Mouse (Mus musculus): Measurements from ENCODE around the gene Naa38.

Naa38 gene

DNA sequence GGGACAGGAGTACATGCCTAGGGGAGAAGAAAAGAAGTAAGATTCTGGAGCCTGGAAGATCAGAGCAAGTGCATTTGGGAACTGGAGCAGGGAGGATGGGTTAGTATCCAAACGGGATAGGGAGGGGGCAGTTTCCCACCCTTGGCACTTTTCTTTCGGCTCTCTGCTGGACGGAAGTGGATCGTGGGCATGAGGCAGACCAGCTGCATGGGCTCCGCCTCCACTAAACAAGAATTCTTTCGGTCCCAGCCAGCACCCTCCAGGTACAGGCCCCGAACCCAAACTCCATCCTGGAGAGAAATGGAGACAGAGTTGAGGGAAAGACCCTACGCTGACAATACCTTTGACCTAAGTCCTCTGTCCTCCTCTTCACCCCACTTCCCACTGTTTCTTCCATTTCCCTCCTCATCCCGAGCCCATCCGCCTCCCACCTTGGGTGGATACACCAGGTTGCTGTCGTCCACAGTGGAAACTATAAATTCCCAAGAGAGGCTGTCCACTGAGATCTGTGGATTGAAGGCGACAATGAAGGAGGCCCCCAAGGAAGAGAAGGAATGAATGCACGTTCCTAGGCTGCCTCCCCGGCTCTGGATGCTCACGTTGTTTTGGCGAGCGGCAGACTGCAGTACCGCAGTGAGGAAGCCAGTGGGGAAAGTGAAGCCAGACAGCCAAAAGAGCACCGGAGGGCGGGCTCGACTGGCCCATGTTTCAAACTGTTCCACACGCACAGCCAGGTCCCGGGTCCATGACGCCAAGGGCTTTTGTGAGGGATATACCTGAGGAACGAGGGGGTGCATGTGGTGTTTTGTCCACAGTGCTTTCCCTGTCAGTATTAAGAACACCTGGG lies 26.1 kb downstream of the Naa38 start:
- H3K27me3 ChIP-seq (ENCODE audit: control insufficient read depth, insufficient read depth, low read length, poor library complexity, severe bottlenecking) = 0 out of 2 replicates have a peak, but pooled peaks cover 3% of the 10 kb centered on the region
- no peaks in the 10 kb centered on the region for H3K36me3 ChIP-seq (ENCODE audit: control insufficient read depth, insufficient read depth, low read length, poor library complexity, severe bottlenecking)
- peak; percentile 6 for DNase-seq (ENCODE audit: low read depth, low spot score)

DNA sequence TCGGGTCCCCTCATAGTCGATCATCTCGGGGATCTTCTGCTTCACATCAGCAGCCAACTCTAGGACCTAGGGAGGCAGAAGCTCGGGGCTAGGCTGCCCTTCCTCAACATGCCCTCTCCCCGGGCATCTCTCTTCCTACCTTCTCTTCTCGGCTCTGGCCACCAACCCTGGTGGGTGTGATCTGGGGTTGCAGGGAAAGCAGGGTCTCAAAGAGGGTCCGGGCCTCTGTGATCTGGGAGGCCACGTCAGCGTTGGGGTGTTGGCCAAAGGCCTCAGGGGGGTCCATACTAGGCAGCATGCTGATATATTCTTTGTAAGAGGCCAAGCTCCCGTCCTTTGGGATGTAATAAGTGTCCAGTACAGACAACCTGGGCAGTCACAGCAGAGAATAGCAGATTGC lies 27.6 kb downstream of the Naa38 start:
- DNase-seq (ENCODE audit: low read depth, low spot score) = no peak
- 0 out of 2 replicates have a peak, but pooled peaks cover under 1% of the 10 kb centered on the region for H3K27me3 ChIP-seq (ENCODE audit: control insufficient read depth, insufficient read depth, low read length, poor library complexity, severe bottlenecking)
- no peaks in the 10 kb centered on the region for H3K36me3 ChIP-seq (ENCODE audit: control insufficient read depth, insufficient read depth, low read length, poor library complexity, severe bottlenecking)

DNA sequence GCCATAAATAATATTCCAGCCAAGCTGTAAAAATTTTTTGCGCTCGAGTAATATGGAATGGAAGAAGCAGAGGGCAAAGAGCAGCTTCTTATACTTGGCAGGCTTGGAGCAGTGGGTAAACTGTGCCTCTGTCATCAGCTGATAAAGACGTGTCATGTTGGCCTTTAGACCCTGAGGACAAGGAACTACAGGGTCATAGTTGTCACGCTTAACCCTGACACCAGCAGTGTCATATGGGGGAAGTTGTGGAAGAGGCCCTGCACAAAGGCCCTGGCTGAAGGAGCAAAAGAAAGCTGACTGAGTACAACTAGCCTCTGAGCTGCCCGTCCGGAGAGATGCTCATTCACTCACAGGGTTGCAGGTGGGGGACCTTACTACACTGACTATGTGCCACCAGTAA lies 28.6 kb downstream of the Naa38 start:
- Histone ChIP-seq H3K27me3 (ENCODE audit: control insufficient read depth, insufficient read depth, low read length, poor library complexity, severe bottlenecking) (no peaks in the 10 kb centered on the region), H3K36me3 (ENCODE audit: control insufficient read depth, insufficient read depth, low read length, poor library complexity, severe bottlenecking) (no peaks in the 10 kb centered on the region)
- no peak for DNase-seq (ENCODE audit: low read depth, low spot score)

DNA sequence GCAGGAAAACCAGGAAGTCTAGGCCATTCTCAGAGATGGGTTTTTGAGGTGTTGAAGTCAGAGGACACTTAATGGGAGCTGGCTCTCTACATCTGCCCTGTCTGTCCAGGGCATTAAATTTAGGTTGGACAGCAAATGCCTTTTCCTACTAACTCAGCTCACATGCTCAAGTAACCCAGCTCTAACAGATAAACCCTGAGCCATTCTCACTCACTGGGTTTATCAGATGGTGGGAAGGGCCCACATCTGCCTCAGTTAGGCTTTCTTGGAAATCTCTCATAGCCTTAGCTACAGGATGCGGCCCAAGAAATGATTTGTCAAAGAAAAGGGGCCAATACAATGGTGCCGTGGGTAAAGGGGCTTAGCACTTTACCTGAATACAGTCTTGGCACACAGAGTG lies 31.0 kb downstream of the Naa38 start:
- Histone ChIP-seq H3K27me3 (ENCODE audit: control insufficient read depth, insufficient read depth, low read length, poor library complexity, severe bottlenecking) (no peaks in the 10 kb centered on the region), H3K36me3 (ENCODE audit: control insufficient read depth, insufficient read depth, low read length, poor library complexity, severe bottlenecking) (no peaks in the 10 kb centered on the region)
- no peak for DNase-seq (ENCODE audit: low read depth, low spot score)

DNA sequence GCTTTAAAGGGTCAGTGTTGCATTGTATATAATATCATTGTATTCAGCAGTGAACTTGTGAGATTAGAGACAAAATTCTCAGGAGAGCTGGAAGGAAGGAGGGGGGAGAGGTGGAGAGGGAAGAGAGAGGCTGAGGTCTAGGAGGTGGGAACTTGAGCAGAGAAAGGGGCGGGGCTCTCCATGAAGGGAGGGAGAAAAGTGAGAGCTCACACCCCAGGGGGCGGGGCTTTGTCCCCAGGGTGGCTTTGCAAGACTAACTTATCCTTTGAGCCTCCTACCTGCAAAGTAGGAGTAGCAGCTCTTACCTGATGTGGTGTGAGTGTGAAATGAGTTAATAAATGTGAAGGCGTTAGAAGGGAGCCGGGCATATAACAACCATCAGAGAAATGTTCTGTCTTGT lies 33.5 kb downstream of the Naa38 start:
- Histone ChIP-seq H3K27me3 (ENCODE audit: control insufficient read depth, insufficient read depth, low read length, poor library complexity, severe bottlenecking) (no peaks in the 10 kb centered on the region), H3K36me3 (ENCODE audit: control insufficient read depth, insufficient read depth, low read length, poor library complexity, severe bottlenecking) (no peaks in the 10 kb centered on the region)
- DNase-seq (ENCODE audit: low read depth, low spot score) = peak; percentile 27

DNA sequence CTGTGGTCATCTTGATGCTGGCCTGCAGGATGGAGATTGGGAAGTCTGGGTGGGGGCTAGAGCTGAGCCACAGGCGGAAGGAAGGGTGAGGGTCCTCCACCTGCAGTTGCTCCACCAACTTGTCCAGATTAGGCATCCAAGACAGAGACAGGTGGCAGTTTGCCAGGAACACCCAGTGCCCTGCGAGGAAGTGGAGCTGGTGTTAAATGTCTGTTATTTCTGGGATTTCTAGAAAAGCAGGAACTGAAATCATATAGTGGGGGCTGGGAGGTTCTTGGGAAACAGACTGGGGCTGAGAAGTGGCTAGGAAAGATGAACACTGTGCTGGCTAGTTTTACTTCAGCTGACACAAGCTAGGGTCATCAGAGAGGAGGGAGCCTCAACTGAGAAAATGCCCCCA lies 34.0 kb downstream of the Naa38 start:
- no peak for DNase-seq (ENCODE audit: low read depth, low spot score)
- no peaks in the 10 kb centered on the region for H3K36me3 ChIP-seq (ENCODE audit: control insufficient read depth, insufficient read depth, low read length, poor library complexity, severe bottlenecking)
- H3K27me3 ChIP-seq (ENCODE audit: control insufficient read depth, insufficient read depth, low read length, poor library complexity, severe bottlenecking) = no peaks in the 10 kb centered on the region

DNA sequence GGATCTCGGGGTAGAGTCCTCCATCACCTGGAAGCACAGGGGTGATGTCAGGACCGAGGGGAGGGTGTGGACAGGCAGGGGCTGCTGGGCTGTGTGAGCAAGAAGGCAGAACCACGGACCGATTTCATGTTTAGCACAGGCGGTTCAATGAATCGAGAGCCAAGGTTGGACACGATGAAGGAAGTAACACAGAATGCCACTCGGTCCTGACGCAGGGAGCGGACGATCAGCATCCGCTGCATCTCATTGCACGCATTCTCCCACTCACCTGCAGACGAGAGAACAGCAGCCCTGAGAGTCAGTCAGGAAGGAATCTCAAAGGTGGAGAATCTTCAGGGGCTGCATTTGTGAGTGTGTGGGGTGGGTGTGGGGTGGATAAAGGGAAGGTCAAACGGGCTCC lies 35.3 kb downstream of the Naa38 start:
- H3K27me3 ChIP-seq (ENCODE audit: control insufficient read depth, insufficient read depth, low read length, poor library complexity, severe bottlenecking) = no peaks in the 10 kb centered on the region
- H3K36me3 ChIP-seq (ENCODE audit: control insufficient read depth, insufficient read depth, low read length, poor library complexity, severe bottlenecking) = no peaks in the 10 kb centered on the region
- DNase-seq (ENCODE audit: low read depth, low spot score) = no peak

DNA sequence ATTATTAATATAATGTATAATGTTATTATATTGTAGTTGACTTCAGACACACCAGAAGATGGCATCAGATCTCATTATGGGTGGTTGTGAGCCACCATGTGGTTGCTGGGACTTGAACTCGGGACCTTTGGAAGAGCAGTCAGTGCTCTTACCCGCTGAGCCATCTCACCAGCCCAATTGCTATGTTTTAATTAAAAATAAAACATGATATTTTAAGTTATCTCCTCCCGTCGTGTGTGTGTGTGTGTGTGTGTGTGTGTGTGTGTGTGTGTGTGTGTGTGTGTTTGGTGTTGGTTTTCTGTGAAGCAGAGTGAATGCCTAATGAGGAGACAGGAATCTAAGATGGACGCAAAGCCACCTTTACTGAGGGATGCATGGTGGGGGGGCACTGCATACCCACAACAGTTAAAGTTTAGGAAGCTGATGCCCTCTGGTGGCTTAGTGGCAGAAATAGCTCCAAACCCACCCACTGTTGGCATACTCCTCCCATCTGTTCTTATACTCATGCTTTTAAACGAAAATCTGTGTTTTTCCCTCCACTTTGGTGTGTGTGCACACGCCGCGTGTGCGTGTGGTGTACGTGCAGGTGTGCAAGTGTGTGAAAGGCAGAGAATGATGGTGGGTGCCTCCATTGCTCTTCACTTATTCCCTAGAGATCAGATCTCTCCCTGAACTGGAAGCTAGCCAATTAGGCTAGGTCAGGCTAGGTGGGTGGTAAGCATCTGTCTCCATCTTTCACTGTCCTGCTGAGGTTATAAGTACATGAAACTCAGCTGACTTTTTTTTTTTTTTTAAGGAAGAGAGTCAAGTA lies 36.7 kb downstream of the Naa38 start:
- DNase-seq (ENCODE audit: low read depth, low spot score) = peak; percentile 90
- Histone ChIP-seq H3K27me3 (ENCODE audit: control insufficient read depth, insufficient read depth, low read length, poor library complexity, severe bottlenecking) (no peaks in the 10 kb centered on the region), H3K36me3 (ENCODE audit: control insufficient read depth, insufficient read depth, low read length, poor library complexity, severe bottlenecking) (no peaks in the 10 kb centered on the region)

DNA sequence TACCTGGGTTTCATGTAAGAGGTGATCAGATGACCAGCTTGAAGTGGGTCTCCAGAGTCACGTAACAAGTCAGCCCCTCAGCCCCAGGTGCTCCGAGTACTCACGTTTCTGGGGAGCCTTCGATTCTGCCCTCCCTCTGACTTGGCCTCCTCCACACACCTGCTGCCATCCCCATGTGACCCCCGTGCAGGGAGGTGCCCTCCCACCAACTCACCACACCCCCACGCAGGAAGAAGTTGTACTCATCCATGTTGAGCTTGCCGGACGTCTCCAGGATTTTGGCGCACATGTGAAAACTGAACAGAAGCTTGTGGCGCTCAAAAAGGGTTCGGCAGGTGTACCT lies 37.3 kb downstream of the Naa38 start:
- Histone ChIP-seq H3K27me3 (ENCODE audit: control insufficient read depth, insufficient read depth, low read length, poor library complexity, severe bottlenecking) (no peaks in the 10 kb centered on the region), H3K36me3 (ENCODE audit: control insufficient read depth, insufficient read depth, low read length, poor library complexity, severe bottlenecking) (no peaks in the 10 kb centered on the region)
- no peak for DNase-seq (ENCODE audit: low read depth, low spot score)

DNA sequence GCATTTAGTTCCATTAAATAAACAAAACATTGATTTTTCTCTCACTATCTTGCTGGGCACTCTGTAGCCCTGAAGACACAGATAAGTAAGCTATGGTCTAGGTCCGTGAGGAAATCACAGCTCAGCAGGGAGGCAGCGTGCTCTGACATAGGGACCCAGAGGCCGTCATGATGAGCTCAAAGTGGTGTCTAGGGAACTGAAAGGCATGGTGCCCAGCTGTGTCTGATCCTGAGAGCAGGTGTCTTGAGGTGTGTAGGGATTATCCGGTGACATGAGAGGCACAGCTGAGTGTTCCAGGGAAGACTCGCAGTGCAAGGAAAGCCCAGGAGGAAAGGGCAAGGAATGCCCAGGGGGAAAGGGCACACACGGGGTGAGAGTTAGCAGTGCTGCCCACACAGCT lies 37.9 kb downstream of the Naa38 start:
- no peaks in the 10 kb centered on the region for H3K36me3 ChIP-seq (ENCODE audit: control insufficient read depth, insufficient read depth, low read length, poor library complexity, severe bottlenecking)
- no peak for DNase-seq (ENCODE audit: low read depth, low spot score)
- no peaks in the 10 kb centered on the region for H3K27me3 ChIP-seq (ENCODE audit: control insufficient read depth, insufficient read depth, low read length, poor library complexity, severe bottlenecking)

DNA sequence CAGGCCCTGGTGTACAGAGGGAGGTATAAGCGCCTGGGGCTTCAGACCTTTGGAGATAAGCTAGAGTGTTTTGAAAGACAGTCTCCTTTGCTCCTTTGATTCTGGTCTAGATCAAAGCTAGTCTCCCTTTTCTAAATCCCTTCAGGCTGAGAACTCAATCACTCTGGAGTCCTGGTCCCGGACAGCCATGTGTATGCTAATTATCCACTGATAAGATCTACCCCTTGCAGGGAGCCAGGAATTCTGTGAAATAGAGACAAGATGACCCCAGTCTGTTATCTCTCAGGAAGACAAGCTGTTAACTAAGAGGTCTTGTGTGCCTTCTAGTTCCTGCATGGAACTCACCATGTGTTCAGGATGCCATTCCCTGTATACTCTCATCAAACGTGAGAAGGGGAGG lies 42.0 kb downstream of the Naa38 start:
- no peak for DNase-seq (ENCODE audit: low read depth, low spot score)
- no peaks in the 10 kb centered on the region for H3K27me3 ChIP-seq (ENCODE audit: control insufficient read depth, insufficient read depth, low read length, poor library complexity, severe bottlenecking)

DNA sequence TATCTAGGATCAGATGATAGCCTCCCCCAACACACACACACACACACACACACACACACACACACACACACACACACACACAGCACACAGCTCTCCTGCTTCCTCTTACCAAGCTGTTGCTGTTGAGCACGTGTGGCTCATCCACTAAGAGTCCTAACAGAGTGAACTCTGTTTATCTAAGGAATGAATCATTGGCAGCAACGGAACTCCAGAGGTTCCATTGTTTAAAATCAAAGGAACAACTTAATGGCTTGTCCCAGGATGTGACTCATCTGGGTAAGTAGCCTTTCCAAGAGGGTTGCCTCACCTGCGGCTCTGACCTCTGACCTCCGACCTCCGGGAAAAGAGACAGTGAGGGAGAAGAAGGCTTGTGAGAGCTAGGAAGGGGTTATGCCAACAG lies 48.0 kb downstream of the Naa38 start:
- DNase-seq (ENCODE audit: low read depth, low spot score) = no peak
- no peaks in the 10 kb centered on the region for H3K27me3 ChIP-seq (ENCODE audit: control insufficient read depth, insufficient read depth, low read length, poor library complexity, severe bottlenecking)
- H3K36me3 ChIP-seq (ENCODE audit: control insufficient read depth, insufficient read depth, low read length, poor library complexity, severe bottlenecking) = no peaks in the 10 kb centered on the region

More for the DNA sequence above, 42.0 kb downstream of the Naa38 start:
- H3K36me3 ChIP-seq (ENCODE audit: control insufficient read depth, insufficient read depth, low read length, poor library complexity, severe bottlenecking) = no peaks in the 10 kb centered on the region

All from splenic B cell, adult 2 months (primary cell).